Mouse (Mus musculus) adrenal gland (tissue): ENCODE results near the gene Eml1.

ENCODE experiments used
- intact Hi-C: fragments of 180-260 bp; cut with DNase I; formaldehyde crosslinking; loops from one replicate; pipeline ENCODE4 v1.15.1; 2025

Eml1 gene

DNA sequence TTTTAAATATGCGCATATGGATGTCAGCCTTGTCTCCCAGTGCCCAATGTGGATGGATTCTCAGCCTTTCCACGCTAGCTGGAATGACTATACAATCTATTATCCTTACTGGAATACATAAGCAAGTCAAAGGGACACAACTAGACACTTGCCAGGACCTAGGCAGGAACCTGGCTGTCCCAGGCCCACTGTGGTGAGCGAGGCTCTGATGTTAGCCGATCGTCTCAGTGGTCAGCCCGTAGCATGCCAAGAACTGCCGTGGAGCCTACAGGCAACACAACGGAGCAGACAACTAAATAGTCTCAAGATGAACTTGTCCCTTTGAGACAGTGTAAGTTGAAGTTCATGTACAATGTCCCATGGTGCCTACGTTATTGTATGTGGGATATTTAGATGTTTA, 44.2 kb downstream of the Eml1 start:
- intact Hi-C loops = no loop called here

DNA sequence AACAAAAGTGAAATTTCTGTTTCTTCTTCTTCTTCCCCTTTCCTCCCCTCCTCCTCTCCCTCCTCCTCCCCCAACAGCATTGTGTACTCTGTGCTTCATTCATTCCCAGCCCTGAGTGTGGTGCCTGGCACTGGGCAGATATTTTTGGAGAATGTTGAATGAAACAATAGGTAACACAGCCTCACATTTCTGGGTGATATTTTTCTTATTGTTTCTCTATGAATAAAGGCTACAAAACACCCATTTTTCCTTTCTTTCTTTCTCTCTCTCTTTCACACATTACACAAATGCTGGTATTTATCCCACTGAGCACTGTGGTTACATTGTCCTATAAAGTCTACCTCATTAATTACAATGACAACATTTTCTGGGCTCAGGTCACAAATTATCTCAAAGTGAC, 48.8 kb downstream of the Eml1 start:
- intact Hi-C loops = no loop called here

DNA sequence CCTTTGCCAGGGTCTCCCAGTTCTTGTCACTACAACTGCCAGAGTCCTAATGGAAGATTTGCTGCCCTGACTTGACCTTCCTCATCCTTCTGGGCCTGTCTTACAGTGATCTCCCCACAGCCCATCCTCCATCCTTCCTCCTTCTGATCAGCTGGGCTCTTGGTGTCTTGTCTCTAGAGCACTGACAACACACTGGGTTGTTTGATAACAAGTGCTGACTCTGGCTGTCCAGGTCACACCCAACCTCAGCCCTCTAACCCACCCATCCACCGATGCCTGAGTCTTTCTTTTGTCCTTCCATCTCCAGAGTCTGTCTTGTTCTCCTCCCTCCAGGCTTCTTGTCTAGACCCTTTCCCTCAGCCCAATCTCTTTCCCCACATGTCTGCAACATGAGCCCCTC, 50.7 kb downstream of the Eml1 start:
- intact Hi-C loops = no loop called here

DNA sequence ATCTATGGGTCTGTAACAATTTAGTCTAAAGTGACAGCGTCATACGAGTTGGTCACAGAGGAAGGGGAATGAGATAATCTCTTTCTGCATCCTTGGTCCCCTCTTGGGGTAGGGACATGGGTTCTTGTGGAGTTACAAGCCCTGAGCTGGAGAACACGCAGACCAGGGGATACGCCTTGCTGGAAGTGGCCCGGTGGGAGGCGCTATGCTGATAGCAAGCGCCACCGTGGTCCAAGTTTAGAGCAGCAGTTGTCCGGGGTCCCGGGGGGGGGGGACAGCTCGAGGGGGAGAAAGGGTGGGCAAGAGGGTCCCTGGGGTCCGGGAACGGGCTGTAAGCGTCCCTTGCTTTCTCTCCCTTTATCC, 51.7 kb downstream of the Eml1 start:
- intact Hi-C loops = loop anchor here (2.0 kb wide), 1 partner anchor 58 kb away; no protein-coding TSS in a partner anchor

DNA sequence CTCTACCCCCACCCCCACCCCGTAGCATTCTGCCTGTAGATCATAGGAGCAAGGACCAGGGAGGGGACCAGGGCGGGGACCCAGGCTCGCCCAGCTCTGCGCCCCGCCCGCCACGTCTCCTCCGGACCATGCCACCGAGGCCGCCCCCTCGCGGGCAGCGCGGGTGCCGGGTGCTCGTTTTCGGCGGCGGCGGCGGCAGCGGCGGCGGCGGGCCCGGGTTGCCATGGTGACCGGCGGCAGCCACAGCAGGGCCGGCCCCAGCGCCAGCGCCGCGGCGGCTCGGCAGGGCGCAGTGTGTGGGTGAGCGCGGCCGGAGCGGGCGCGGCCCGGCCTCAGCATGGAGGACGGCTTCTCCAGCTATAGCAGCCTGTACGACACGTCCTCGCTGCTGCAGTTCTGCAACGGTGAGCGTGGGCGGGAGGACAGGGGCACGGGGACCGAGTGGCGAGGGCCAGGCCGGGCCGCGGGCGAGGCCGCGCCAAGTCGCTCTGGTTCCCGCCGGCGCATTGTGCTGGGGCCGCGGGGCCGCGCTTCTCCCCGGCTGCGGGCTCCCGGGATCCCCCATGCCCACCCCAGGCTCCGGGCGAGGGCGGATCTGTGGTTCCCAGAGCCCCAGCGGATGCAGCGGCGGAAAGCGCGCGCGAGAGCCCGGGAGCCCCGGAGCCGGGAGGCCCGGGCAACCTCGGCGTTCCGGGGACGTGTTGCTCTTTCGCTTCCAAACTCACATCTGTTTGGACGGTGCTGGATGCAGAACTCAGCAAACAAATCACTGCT, 52.3 kb downstream of the Eml1 start:
- intact Hi-C loops = loop anchor here (2.0 kb wide), 1 partner anchor 58 kb away; no protein-coding TSS in a partner anchor

DNA sequence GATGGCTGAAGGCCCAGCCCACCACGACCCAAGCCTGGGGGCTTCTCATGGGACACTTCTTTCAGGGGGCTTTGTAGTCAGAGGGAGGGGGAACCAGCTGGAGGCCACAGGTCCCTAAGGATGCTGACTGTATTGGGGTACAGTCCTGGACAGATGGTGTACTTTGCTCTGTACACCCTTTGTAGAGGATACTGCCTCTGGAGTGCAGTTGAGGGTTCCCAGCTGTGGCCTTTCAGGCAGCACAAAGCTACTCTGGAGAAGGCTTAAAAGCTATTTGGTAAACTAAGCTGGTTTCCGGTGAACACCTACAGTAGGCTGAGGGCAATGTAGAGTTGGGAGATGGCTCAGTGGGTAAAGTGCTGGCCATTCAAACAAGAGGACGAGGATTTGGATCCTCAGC, 60.2 kb downstream of the Eml1 start:
- intact Hi-C loops = no loop called here

DNA sequence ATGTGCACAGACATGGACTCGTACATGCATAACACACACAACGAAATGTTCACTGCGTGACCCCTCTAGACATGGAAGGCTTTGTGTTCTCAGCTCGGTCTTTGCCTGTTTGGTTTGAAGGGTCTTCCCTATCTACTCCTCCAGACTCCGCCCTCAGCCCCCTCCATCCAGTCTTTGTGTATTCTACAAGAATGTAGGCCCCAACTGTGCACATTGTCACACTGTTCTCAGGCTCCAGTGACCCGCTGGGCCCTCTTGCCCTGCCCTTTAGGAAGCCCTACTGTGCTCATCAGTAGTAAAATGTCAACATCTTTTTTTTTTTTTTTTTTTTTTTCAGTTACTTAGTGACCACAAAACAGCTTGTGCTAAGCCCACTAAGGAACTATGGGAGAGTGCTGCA, 61.0 kb downstream of the Eml1 start:
- intact Hi-C loops = no loop called here

DNA sequence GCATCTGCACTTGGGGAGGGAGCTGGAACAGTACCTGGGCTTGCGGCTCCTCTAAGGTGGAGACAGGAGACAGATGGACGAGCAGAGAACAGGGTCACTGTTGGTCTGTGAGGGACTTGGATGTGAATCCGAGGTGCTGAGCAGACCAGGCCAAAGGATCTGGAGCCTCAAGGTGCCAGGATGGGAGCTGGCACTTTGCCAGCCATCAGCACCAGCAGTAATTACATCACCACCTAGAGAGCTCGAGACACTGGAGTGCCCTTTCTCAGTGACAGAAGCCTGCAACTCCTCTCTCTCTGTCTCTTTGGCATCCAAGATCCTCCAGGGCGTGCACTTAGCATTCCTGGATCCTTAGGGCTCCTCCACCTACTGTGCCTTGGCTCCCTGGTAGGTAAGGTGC, 61.8 kb downstream of the Eml1 start:
- intact Hi-C loops = no loop called here

DNA sequence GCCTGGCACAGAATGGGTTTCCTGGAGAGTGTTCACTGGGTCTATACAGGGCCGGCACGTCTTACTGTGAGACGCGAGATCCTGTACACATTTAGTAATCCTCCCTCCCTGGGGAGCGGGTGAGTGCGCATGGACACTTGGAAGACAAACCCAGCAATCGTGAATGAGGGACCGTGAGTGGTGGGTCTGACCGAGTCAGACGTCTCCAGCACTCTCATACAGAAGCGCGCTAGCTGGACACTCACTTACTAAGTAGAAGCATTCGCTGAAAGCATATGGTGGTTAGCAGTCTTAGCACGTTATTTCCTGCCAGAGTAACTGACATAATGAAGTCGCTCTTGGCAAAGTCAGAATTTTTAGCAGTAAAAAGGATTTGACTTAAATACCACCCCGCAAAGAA, 62.3 kb downstream of the Eml1 start:
- intact Hi-C loops = no loop called here

DNA sequence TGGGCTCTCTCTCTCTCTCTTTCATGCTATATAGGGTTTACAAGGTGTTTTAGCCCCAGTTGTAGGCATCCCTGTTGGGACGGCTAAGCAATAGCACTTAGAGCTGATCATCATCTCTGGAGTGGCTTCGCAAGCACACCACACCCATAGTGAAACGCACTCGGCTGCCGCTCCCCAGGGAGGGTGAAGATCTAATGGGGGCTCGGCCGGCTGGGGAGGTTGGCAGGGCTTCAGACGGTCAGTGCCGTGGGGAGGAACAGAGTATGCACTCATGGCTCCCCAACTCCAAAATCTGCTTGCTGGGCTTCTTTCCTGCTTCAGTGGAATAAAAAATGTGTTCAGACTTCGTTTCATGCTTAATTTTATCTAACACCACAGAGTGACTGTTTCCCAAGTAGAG, 62.7 kb downstream of the Eml1 start:
- intact Hi-C loops = no loop called here

DNA sequence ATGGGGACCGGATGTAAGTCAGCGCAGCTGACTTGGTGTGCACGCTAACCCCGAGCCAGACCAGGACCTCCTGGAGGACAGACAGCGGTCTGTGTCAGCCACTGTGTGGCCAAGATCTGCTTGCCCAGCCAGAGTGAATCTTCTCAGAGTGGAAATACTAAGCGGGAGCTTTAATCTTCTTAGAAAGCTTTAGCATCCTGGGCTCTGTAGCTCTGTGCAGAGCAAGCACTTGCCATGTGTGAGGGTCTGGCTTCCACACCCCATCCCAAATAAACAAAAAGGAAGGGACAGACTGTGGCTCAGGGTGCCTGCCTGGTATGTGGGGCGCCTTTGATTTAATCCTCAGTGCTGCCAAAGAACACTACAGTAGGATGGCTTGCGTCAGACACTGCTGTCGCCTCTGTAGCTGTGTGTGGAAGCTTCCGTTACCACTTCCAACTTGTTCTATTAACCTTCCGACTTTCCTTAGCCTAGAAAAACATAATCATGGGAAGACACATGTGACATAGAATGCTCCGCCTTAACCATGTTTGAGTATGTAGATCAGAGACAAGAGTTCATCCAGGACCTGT, 64.8 kb downstream of the Eml1 start:
- intact Hi-C loops = no loop called here

DNA sequence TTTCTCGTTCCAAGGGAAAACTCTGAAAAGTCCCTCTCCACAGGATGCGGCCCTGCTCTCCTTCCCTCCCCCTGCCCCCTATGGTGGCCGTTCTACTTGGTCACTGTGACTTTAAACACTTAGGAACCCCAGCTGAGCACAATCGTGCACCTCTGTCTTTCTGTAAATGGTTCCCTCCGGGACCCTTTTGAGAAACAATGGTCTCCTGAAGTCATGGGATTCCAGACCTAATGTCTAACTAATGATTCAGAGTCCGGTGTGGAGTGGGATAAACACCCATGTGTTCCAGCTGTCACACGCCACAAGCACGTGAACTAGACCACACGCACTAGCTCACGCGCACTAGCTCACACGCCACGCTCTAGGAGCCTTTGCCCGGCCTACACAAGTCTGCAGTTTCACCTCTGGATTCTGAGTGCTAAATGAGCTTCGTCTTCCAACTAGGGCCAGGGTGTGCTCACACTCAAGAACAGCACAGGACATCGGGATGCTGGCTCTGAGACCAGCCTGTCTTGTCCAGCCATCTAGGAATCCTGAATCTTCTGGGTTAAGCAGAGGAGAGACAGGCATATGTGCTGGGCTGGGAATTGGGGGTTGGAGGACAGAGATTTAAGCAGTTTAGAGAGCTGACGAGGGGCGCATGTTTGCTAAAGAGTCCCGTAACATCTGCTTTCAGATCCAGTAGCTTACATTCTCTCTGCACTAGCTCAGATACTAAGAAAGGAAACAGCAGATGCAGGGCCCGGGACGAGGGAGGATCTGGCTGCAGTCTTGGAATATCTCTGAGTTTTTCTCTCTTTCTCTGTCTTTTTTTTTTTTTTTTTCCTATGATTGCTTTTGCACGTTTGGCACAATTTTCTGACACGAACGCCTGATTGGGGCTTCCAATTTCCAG, 65.5 kb downstream of the Eml1 start:
- intact Hi-C loops = no loop called here

DNA sequence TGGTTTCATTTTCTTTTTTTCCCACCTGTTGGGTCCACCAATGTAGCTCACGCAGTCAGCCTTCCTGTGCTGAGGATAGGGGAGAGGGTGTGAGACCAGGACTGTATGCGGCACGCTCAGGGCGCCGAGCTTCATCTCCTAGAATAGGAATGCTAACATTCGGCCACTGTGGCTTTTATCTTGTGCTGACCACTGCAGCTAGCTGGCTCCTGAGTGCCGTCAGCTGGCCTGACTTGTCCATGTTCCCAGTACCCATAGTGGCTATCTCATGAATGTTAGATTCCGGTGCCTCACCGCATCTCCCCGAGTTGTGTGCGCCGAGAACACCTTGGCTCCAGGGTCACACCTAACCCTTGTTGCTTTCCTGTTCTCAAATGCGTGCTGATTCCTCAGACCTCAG, 66.7 kb downstream of the Eml1 start:
- intact Hi-C loops = no loop called here

DNA sequence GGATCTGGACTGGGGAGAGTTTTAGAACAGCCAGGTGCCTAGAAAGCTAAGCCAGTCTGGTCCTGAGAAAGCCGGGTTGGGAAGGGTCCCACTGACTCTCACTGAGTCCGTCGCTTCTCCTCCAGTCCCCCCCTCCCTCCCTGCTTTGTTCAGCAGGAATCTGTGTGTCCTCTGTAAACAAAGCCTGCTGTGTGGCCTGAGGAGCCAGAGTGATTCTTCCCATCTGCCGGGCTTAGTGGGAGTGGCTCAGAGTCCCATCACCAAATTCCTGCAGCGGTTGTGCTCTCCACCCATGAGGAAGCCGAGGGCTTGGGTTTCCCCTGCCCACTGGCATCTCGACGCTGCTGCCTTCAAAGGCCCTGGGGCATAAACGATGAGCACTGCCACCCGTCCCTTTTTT, 72.5 kb downstream of the Eml1 start:
- intact Hi-C loops = no loop called here

DNA sequence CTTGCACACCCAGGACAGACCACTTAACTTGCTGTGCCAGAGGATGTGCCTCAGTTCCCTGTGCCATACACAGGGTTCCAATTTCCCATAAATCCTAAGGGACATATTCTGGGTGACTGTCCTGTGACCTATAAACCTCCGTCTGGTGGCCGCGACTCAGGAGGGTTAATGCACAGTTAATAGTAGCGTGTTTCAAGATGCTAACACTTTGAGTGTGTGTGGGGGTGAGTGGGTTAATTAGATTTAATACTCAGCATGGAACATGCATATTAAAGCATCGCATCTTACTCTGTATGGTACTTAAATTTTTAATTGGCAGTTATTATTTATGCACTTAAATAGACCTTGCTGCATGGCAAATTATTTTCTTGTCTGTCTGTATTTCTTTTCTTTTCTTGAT, 73.0 kb downstream of the Eml1 start:
- intact Hi-C loops = no loop called here

DNA sequence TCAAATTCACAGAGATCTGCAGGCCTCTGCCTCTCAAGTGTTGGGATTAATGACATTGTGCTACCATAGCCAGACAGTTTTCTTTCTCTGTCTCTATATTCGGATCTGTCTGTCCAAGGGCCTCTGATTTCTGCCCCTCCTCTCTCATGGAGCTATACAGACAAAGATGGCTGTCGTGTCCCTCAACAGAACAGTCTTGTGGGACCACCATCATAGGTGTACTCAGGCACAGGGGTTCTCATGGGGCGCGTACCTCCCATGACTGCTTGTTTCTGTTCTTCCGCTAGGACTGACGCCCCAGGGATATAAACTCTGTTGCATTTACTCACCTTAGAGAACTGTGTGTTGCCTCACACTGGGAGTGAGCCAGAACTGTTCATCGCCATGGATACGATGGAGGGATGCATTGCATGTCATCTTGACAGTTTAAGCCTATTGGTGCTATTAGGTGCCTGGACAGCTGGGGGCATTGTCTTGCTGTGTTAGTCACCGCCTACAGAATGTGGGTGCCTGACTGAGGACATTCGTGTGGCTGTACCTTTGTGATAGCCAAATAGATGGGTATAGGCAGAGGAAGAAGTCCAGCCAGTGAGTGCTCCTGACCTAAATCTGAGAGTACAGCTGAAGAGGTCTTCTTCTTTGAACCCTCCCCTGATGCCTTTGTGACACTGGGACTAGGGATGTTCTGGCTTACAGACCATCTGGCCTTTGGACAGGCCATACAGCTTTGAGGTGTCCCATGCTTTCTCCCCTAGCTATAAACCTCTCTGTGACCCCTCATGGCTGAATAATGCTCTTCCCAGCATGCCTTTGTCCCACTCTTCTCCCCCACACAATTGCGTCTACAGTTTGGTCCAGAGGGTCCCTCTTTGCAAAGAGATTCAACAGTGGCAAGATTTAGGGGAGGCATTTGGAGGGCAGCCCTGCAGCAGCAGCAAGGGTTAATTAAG, 73.7 kb downstream of the Eml1 start:
- intact Hi-C loops = no loop called here

DNA sequence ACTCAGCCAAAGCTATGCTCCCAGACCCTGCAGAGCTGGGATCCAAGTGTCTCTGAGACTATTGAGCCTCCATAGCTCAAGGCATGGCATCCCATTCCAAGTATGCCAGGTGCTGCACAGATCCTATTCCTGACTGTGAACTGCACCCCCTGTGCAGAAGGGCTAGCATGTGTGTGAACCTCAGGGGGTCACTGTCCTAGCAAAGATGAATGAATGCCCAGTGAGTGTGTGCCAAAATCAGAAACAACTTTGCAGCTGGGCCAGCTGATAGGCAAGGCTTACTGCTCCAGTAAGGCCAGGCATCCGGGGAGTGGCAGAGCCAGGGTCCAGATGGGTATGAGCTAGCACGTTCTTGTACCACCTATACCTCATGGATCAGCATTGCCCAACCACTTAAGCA, 76.0 kb downstream of the Eml1 start:
- intact Hi-C loops = no loop called here

DNA sequence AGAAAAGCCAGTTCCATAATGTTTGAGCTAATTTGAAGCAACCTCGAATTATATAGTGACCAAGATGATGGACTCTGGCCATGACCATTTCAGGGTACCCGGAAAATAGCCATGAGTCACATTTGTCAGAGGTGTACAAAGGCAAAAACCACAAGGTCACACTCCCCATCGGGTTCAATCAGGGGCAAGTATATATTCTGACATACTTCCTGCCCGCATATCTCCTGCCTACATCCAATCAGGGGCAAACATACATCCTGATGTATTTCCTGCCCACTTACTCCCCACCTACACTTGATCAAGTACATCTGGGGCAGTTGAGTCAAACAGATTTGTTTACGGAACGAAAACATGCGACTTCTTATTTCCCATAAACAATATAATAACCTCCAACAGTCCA, 77.6 kb downstream of the Eml1 start:
- intact Hi-C loops = no loop called here

DNA sequence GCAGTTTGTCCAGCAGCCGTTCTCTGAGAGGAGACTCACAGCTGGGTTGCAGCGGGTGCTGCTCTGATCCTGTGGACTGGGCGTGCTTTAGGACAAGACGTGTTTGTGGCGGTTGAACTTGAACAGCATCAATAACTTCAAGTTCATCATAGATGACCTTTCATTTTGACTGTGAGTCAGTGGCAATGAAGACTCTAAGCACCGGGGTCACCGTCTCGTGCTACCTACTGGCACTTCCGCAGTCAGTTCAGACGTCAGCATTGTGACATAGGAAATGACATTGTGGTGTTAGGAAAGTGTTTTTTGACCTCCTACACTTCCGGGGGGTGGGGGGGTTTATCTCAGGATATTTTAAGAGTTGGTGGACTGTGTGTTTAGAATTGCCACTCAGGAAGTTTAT, 79.2 kb downstream of the Eml1 start:
- intact Hi-C loops = loop anchor here (5.0 kb wide), 1 partner anchor 37 kb away; no protein-coding TSS in a partner anchor

DNA sequence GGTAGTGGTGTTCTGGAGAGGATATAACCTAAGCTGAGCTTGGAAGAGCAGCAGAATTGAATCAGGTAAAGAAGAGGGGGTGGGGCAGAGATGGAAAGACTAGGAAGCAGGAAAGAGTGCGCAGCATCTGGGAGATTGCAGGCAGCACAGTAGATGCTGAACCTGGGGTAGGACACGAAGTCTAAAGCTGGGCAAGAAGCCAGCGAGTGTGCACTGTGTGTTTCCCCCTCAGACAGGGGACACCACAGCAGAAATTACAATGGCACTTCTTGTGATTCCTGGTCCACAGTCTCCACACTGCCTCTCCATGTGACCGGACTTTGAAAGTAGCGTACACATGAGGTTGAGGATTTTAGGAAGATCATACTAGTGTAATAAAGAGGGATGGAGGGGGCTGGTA, 79.8 kb downstream of the Eml1 start:
- intact Hi-C loops = loop anchor here (5.0 kb wide), 1 partner anchor 37 kb away; no protein-coding TSS in a partner anchor
